Mouse (Mus musculus) embryo, embryonic 10.5 days (tissue): Measurements from ENCODE around the gene Stx7.
"Not testable (repeated sequence)": the region's sequence is repeated elsewhere in the genome, so short reads cannot be mapped to it uniquely, and the experiment has no call there.

Experiments
- DNase-seq: peaks from one replicate; pipeline ENCODE4 v3.0.0-alpha.2; 2015; ENCODE audit warnings: low spot score

Stx7 gene

GRCm38 (mm10) chr10:24149135-24149781 lies at the start of gene Stx7:
Stx7 (plus strand) TSS chr10:24149302.
- DNase-seq, result peak; percentile 96

DNA sequence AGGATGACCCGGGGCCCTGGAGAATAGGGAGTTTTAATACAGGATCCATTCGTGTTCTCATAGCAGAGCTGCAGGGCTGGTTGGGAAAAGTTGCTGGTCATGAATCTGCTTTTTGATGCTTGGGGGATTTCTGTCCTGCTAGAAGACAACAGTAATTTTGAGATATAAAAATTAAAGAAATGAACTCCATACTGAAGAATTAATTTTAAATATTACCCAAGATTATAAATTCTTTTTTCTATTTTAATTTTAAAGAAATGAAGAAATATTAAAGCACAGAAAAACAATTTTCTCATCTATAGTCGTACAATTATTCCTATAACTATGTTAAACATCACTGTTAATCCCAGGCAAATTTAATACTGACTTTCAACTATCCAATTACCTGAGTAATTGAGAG lies 47.3 kb upstream of the Stx7 start, which contains the start of gene Taar8c:
Gene Taar8c, minus strand, starts transcription at position 101 of the 400 bp plus-strand sequence.
- DNase-seq, result not testable (repeated sequence)

DNA sequence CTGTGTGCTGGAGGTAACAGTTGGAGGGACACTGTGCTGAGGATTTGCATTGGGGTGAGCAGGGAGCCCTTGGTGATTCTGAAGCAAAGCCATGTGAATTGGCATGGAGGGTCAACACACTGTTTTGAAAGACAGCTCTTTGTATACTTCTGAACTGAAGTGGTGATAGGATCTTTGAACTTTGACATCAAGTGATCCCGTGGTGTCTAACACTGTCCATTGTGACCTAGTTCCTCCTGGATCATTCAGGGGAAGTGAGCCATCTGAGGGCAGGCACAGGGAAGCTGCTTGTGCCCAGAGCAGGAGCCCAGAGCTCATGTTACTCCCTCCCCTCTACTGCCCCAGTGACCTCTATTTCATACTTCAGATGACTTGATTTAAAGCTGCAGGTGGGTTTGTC lies 45.8 kb upstream of the Stx7 start:
- DNase-seq, result not testable (repeated sequence)

DNA sequence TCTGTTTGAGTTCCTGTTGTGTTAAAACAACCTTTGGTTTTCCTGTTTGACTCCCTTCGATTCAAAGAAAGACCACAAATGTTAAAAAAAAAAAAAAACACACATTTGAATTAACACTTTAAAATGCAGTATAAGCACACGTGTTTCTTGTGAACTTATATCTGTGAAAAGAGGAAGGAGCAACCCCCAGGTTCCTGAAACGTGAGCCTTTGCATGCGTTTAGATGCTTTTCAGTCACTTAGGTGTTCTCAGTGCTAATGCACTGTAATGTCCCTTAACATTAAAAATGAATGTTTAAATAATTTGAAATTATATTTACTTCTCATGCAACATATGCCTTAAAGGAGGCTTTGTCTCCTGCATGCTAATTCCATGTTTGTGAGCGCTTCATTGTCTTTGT lies 41.4 kb upstream of the Stx7 start:
- DNase-seq, result no peak

- peak; percentile 38 for DNase-seq
These were observed 40.9 kb upstream of the Stx7 start for GRCm38 (mm10) chr10:24108236-24108635.

DNA sequence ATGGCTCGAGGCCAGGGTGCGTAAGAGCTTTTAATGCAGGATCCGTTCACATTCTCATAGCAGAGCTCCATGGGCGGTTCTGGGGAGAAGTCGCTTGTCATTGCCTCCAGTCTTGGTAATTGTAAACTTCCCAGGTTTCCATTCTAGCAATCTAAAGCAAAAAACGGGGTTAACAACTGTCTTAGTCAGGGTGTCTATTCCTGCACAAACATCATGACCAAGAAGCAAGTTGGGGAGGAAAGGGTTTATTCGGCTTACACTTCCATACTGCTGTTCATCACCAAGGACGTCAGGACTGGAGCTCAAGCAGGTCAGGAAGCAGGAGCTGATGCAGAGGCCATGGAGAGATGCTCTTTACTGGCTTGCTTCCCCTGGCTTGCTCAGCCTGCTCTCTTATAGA lies 39.7 kb upstream of the Stx7 start, which contains the start of gene Taar9:
Gene Taar9, minus strand, starts transcription at position 101 of the 400 bp plus-strand sequence.
- DNase-seq, result not testable (repeated sequence)

GRCm38 (mm10) chr10:24111116-24111778 lies 37.9 kb upstream of the Stx7 start:
- peak; percentile 80 for DNase-seq

DNA sequence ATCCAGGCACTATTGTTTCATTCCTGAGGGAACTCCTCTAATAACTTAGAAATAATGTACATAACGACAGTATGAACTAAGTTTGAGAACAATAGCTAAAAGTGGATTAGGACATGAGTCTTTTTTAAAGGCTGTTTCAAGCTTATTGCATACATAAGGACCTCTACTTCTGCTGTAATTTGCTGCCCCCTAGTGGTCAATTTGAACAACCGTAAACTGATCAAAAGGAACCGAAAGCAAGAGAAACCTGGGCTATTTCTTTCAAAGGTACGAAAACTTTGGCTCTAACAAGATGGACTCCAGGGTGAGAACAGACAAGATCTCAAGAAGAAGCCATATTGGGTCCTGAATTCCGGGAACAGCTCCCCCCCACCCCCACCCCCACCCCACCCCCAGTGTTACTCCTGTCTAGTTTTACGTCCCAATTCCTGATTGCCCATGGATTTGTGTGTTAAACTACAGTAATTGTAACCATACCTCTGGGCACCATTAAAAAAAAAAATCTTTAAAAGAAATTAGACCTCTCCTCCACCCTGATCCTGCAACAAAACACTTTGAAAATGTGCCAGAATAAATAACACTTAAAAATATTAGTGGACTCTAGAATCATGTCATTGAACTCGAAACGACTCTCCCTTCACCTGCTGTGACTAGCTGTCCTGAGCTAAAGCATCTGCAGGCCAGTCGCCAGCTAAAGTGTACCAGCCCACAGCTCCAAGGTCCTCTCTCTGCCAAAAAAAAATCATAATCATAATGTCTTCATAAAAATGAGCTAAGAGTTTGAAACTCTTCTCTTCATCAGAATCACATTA lies 17.4 kb upstream of the Stx7 start:
- DNase-seq, result peak; percentile 92

GRCm38 (mm10) chr10:24132273-24132672 lies 16.8 kb upstream of the Stx7 start:
- peak; percentile 27 for DNase-seq

DNA sequence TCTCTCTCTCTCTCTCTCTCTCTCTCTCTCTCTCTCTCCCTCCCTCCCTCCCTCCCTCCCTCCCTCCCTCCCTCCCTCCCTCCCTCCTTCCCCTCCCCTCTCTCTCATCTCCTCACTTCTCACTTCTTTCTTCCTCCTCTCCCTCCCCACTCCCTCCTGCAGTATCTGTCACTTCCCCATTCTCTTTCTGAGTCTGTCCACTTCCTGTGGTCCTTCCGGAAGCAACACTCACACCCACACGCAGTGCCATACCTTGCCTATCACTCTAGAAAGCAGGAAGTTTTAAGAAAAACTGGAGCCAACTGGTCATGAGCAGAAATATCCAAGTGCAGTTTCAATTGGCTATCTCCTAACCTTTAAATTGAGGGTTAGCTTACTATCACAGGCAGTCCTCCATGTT lies 16.0 kb upstream of the Stx7 start:
- no peak for DNase-seq

DNA sequence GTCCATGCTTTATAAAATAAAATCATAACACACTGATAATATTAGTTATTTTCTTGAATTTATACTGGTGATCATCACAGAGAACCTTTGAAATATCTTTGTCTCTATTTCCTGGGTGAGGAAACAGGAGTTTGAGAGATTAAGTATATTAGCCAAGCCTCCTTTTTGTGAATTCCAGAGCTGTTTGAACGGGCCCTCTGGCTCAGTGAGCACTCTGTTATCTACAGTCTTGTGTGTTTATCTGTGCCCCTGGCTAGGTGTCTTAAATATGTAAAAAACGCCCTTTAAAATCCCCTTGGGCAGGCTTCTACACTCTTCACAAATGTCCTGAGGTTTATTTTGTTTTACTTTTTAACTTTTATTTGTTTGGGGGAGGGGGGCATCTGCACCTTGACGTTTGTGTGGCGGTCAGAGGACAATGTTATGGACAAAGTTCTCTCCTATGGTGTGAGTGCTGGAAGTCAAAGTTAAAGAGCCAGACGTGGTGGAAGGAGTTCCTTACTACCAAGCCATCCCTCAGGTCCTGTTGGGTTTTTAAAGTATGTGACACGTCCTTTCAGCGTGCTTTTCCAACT lies 14.9 kb upstream of the Stx7 start:
- DNase-seq, result no peak

DNA sequence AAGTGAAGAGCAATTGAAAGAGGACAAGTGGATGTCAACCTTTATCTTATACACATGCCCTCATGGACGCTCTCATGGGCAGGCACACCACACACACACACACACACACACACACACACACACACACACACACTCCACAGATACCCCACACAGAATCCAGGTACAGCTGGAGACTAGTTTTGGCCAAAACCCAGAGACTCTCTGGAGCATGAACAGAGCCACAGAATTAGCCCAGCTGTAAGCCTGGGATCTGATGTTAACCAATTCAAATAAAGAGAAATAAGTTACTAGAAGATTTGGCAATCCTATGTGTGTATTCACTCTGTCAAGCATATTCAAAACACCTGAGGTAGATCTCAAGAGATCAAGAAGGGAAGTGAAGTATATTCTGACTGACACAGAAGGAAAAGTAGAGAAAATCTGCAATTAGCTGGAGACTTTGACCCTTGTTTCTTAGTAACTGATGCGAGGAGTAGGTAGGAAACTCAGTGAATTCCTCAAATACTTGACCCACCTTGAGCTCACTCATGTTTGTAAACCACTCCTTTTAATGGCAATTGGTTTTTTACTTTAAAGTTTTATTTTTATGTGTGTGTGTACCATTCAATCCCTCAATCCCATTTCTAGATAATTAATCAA lies 10.4 kb upstream of the Stx7 start:
- DNase-seq, result no peak

GRCm38 (mm10) chr10:24142735-24143134 lies 6.4 kb upstream of the Stx7 start:
- no peak for DNase-seq

DNA sequence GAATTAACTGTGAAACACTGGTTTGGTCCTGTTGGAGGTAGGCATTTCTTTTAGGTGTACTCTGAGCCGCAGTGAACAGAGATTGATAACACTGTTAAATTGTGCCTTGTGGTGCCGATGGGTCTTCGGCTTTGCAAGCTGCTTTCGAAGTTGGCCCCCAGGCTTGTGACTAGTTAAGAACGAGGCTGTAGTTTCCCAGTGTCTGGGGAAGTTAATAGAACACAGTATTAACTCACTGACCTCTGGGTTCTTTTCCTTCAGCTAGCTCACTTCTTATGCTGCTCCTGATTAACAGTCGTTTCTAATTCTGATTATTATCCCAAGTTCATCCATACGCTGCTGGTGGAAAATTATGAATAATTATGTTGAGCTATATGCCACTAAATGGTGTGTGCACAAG lies 984 bp downstream of the Stx7 start:
- peak; percentile 13 for DNase-seq

DNA sequence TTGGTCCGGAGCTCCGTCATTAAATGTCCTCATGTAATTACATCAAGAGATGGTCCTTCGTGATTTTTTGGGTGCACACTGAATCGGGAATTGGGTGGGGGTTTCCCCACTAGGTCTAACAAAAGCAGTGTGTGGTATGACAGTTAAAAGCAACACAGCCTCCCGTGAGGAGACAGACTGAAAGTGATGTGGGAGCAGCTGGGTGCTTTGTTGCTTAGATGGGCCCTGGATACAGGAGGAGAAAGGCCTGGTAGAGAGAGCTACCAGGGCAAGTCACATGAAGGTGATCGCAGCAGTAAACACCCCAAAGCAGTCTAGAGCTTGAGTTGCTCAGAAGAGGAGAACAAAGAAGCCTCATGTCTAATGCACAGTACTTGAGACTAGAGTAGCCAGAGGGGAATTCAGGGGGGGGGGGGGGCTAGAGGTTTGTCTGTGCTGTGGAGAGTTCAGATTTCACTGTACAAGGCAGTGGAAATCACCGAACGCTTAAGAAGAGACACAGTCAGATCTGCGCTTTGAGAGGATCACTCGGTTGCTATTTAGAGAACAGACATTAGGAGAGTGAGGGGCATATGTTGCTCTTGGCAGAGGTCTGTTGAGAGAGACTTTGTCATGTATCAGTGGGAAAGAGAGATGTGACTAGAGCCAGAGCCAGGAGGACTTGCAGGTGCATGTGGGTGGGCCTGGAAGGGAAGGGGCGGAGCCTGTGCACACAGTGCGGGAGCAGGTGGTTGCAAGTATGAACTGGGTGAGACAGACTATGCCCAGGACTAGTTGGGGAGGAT lies 9.6 kb downstream of the Stx7 start:
- DNase-seq, result no peak

DNA sequence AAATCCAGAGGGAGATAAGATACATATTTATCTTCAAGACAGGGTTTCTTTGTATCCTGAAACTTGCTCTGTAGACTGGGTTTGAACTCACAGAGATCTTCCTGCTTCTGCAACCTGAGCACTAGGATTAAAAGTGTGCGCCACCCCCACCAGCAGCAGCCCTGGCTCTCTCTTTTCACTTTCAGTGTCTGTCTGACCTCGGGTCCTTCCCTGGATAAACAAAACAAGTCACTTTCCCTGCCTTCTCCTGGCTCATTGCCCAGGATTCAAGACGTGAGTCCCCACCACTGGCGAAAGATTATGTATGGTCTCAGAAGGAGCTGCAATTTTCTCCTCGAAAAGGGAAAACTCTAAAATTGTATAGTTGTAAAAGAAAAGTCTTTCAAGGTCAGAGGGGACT lies 10.5 kb downstream of the Stx7 start:
- DNase-seq, result no peak

DNA sequence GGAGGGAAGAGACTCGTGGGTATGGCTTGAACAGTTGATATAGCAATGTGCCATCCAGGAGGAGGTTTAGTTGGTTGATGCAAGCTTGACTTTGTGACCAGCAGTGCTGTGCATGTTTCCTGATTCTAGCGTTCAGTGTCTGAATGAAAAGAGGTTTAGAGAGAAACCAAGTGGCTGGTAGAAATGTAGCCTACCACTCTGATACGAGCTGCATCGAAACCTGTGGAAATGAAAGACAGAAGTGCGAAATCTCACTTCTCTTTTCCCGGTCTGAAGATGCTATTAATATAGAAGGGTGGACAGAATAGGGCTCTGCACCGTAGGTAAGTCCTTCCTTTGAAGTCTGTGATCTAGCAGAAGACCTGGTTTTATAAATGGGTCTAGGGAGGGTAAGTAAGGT lies 11.2 kb downstream of the Stx7 start:
- DNase-seq, result no peak

DNA sequence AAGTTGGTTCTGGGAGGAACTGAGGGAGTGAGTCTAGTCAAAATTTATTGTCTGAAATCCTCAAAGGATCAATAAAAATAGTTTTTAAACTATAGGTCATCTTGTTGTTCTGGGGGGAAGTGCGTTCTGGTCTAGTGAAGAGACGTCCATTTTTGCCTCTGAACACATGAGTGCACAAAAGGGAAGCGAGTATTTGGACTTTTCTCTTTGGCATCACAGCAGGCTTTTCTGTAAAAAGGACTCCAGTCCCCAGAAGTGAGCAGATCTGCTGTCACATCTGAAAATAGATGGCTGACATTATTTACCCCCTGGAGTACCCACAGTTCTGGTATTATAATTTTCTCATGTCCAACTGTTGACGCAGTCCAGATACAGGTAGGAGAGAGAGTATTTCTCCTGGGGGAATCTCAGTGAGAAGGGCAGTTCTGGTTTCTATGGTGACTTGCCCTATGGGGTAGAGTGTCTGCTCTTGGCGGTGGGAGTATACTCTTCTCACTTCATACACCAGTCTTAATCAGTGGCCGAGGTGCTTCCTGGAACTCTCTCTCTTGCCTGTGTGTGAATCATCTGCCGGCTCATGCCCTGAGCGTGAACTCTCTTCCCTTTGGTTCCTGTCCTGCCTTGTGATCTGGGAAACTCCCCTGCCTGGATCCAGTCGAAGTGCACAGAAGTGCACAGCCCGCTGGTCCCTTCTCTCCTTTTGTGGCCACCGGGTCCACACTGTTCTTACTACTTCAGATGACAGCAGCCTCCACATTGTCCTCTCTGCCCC lies 15.2 kb downstream of the Stx7 start:
- peak; percentile 52 for DNase-seq

DNA sequence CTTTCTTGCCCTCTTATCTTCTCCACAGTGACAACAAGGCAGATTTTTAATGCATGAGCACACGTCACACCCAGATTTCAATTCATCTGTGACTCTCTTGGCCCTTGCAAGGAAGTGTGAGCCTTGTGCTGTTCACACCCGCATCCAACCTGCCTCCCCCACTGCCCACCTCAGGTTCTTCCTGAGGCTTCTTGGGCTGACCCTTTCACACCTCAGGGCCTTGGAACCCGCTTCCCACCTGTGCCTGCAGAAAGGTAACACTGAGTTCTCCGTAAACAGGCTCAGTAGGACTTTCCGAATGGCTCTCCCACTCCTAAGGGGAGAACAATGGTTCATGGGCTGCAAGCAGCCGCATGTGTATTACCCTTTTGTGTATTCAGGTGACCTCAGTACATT lies 15.8 kb downstream of the Stx7 start:
- DNase-seq, result no peak

DNA sequence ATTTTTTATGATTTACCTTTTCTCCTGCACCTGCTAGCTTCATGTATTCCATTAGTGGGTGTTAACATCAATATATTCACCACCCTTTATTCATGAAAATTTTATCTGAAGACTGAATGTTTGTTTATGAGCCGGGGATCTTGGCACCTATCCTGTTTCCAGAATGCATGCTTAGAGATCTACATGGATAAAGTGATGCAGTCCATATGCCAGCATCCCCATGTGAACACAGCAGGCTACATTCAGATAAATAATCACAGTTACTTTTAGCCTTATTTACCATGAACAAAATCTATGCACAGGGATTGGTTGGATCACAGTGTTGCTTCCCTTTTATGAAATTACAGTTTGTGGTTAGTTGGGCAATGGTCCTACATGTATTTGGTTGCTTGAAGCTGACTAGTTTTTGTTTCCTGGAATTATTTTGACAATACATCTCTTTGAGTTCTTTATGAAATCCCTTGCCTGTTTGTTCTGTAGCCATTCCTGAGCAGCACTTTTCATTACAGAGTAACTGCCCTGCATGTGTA lies 16.5 kb downstream of the Stx7 start:
- DNase-seq, result no peak
